Mouse (Mus musculus): ENCODE data around the gene Plcd1. TPM values are rescaled to one million over a fixed set of nuclear protein-coding genes. Genes with fewer than 3 reads are reported as not detected.

The Plcd1 gene
- total and polyA plus RNA-seq, 3 experiments, result 0.36 TPM; not detected in 2

DNA sequence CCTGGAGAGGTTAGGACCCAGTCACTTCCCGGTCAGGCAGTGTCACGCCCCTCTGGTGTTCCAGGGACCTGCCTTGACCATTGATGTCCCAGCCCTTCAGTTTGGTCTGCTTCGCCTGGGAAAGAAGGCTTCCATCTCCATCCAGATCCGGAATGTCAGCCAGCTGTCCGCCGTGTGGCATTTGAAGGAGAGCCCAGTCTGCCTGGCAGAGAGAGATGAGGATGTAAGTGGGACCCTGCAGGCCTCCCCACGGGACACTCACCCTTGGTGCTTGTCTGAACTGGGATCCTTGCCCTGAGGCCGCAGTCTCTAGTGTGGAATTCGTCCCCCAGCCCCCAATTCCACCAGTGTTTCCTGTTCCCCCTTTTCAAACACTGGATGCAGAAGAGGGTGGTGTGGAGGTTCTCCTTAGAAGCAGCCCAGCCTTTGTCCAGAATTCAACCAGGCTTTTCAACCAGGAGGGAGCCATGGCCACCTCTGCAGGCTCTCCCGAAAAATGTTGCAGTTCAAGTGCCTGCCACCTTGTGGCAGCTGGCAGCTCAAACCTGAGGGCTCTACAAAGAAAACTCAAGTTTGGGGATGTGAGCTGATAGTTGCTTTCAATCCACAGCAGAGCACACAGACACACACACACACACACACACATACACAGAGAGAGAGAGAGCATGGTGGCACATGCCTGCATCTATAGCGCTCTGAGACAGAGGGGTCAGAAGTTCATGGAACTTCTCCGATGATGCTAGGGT lies 35.3 kb upstream of the Plcd1 start:
- no peaks in the 10 kb centered on the region for H3K79me2 ChIP-seq (ENCODE audit: control insufficient read depth, insufficient read depth, low read length, poor library complexity)
- TF ChIP-seq CTCF (IDR thresholded peaks at IDR 0.05 in 2 of 3, conservative IDR thresholded peaks at IDR 0.05 in 1 of 3; ENCODE audit: control insufficient read depth in 1 of 3, insufficient read depth in 1 of 3, low read depth in 2 of 3, low read length in 3 of 3, poor library complexity in 1 of 3, severe bottlenecking in 1 of 3) (peak in 2 of 3 experiments; percentile 10 to 18; a peak in 1 of 6 replicates), ZC3H11A (IDR thresholded peaks at IDR 0.05; ENCODE audit: low read depth, low read length) (no peak), NELFE (IDR thresholded peaks at IDR 0.05; ENCODE audit: low read depth, low read length) (no peak), TBP (IDR thresholded peaks at IDR 0.05; ENCODE audit: low read depth, low read length) (no peak), E2F4 (IDR thresholded peaks at IDR 0.05; ENCODE audit: borderline replicate concordance, low read depth, low read length) (no peak), GATA1 (IDR thresholded peaks at IDR 0.05; ENCODE audit: low read depth, low read length) (no peak), JUND (IDR thresholded peaks at IDR 0.05; ENCODE audit: low read depth, low read length) (no peak), ZKSCAN1 (IDR thresholded peaks at IDR 0.05; ENCODE audit: low read depth, low read length) (no peak)
- no peak overlapping the region for H3K27ac ChIP-seq (ENCODE audit: control insufficient read depth, low read depth, low read length)
- peaks cover 0 to 2% of the 10 kb centered on the region in 2 experiments; a peak in 2 of 4 replicates for H3K27me3 ChIP-seq (ENCODE audit: control insufficient read depth in 1 of 2, insufficient read depth in 2 of 2, low read length in 2 of 2)
- DNase-seq (ENCODE audit: low read depth, low spot score), result no peak
- H3K4me3 ChIP-seq (ENCODE audit: control insufficient read depth in 1 of 2, insufficient read depth in 1 of 2, low read depth in 2 of 2, low read length in 2 of 2), result no peak overlapping the region
- no peaks in the 10 kb centered on the region for H3K9me3 ChIP-seq (replicated peaks; ENCODE audit: insufficient read depth, low read length)
- H3K36me3 ChIP-seq (ENCODE audit: control insufficient read depth in 1 of 2, insufficient read depth in 2 of 2, low read length in 2 of 2), result no peaks in the 10 kb centered on the region
- H3K4me1 ChIP-seq (ENCODE audit: control insufficient read depth in 1 of 2, insufficient read depth in 2 of 2, low read length in 2 of 2), result 0 out of 4 replicates have a peak, but pooled peaks cover 0 to 4% of the 10 kb centered on the region in 2 experiments
- no peak overlapping the region for H3K9ac ChIP-seq (ENCODE audit: control insufficient read depth, low read depth, low read length, poor library complexity, severe bottlenecking)

DNA sequence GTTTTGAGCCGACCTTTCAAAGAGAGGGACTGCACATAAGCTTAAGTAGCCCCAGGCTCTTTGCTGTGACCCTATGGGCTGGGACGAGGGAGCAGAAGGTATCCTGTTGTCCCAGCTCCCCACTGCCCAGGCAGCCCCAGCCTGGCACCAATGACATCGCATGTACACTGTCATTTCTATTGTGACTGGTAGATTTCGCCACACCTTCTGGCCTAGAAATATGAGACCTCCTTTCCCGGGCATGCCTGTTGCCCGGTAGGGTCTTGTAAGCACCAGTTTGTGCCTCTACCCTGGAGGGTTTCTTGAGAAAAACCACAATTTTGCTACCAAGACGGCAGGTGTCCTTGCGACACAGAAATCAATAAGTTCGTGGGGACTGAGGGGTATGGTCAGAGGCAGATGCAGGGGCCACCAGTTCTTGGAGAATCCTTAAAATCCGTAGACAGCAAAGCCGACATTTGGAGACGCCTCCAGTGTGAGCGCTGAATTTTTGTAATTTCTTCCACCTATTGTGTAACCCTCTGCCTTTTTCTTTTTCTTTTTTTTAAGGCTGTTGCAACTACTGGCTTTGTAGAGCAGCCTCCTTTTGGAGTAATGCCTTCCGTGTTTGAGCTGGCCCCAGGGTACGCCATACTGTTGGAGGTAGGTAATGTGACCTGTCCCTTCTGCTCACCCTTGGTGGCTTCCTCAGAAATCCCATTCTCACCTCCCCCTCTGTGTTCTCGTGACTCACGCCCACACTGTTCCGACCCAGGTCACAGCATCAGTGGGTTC lies 29.5 kb upstream of the Plcd1 start:
- H3K27me3 ChIP-seq (ENCODE audit: control insufficient read depth in 1 of 2, insufficient read depth in 2 of 2, low read length in 2 of 2), result no peaks in the 10 kb centered on the region; a peak in 1 of 4 replicates
- no peak for TF ChIP-seq ZNF384 (IDR thresholded peaks at IDR 0.05; ENCODE audit: low read depth, low read length)
- TF ChIP-seq CTCF (IDR thresholded peaks at IDR 0.05 in 2 of 3, conservative IDR thresholded peaks at IDR 0.05 in 1 of 3; ENCODE audit: control insufficient read depth in 1 of 3, insufficient read depth in 1 of 3, low read depth in 2 of 3, low read length in 3 of 3, poor library complexity in 1 of 3, severe bottlenecking in 1 of 3), result no peak
- TF ChIP-seq POLR2AphosphoS5 (IDR thresholded peaks at IDR 0.05; ENCODE audit: borderline replicate concordance, low read depth, low read length), result no peak
- no peak for TF ChIP-seq MAFK (IDR thresholded peaks at IDR 0.05; ENCODE audit: borderline replicate concordance, low read depth, low read length)
- TF ChIP-seq ZMIZ1 (IDR thresholded peaks at IDR 0.05; ENCODE audit: low read depth, low read length), result no peak
- no peak for TF ChIP-seq CHD2 (IDR thresholded peaks at IDR 0.05; ENCODE audit: low read length)
- no peak for TF ChIP-seq MXI1 (IDR thresholded peaks at IDR 0.05; ENCODE audit: low read depth, low read length)
- TF ChIP-seq NRF1 (IDR thresholded peaks at IDR 0.05; ENCODE audit: insufficient read depth, low read depth, low read length, poor library complexity, severe bottlenecking), result no peak
- TF ChIP-seq ZC3H11A (IDR thresholded peaks at IDR 0.05; ENCODE audit: low read depth, low read length), result no peak
- TF ChIP-seq TAL1 (IDR thresholded peaks at IDR 0.05; ENCODE audit: low read length), result no peak
- no peak for TF ChIP-seq MYC (IDR thresholded peaks at IDR 0.05; ENCODE audit: low read depth, low read length)
- TF ChIP-seq HCFC1 (IDR thresholded peaks at IDR 0.05; ENCODE audit: low read depth, low read length), result no peak
- TF ChIP-seq ZKSCAN1 (IDR thresholded peaks at IDR 0.05; ENCODE audit: low read depth, low read length), result no peak
- no peak for TF ChIP-seq JUND (IDR thresholded peaks at IDR 0.05; ENCODE audit: low read depth, low read length)
- TF ChIP-seq ETS1 (IDR thresholded peaks at IDR 0.05; ENCODE audit: low read depth, low read length), result no peak

More for the DNA sequence above, 29.5 kb upstream of the Plcd1 start:
- Histone ChIP-seq H3K9ac (ENCODE audit: control insufficient read depth, low read depth, low read length, poor library complexity, severe bottlenecking) (no peak overlapping the region), H3K4me3 (ENCODE audit: control insufficient read depth in 1 of 2, insufficient read depth in 1 of 2, low read depth in 2 of 2, low read length in 2 of 2) (no peak overlapping the region), H3K79me2 (ENCODE audit: control insufficient read depth, insufficient read depth, low read length, poor library complexity) (no peaks in the 10 kb centered on the region), H3K4me1 (ENCODE audit: control insufficient read depth in 1 of 2, insufficient read depth in 2 of 2, low read length in 2 of 2) (no peaks in the 10 kb centered on the region), H3K27ac (ENCODE audit: control insufficient read depth, low read depth, low read length) (no peak overlapping the region), H3K9me3 (replicated peaks; ENCODE audit: insufficient read depth, low read length) (no peaks in the 10 kb centered on the region), H3K36me3 (ENCODE audit: control insufficient read depth in 1 of 2, insufficient read depth in 2 of 2, low read length in 2 of 2) (no peaks in the 10 kb centered on the region)
- no peak for DNase-seq (ENCODE audit: low read depth, low spot score)

Measured in MEL (cell line).